Mouse (Mus musculus): ENCODE measurements around the gene Bckdhb. TPM values are rescaled to one million over a fixed set of nuclear protein-coding genes. Genes with fewer than 3 reads are reported as not detected.
"Not testable (repeated sequence)": the region's sequence is repeated elsewhere in the genome, so short reads cannot be mapped to it uniquely, and the experiment has no call there.

The Bckdhb gene
- total RNA-seq, 2 experiments from 2014 or later, result 44.5 to 46.4 TPM

DNA sequence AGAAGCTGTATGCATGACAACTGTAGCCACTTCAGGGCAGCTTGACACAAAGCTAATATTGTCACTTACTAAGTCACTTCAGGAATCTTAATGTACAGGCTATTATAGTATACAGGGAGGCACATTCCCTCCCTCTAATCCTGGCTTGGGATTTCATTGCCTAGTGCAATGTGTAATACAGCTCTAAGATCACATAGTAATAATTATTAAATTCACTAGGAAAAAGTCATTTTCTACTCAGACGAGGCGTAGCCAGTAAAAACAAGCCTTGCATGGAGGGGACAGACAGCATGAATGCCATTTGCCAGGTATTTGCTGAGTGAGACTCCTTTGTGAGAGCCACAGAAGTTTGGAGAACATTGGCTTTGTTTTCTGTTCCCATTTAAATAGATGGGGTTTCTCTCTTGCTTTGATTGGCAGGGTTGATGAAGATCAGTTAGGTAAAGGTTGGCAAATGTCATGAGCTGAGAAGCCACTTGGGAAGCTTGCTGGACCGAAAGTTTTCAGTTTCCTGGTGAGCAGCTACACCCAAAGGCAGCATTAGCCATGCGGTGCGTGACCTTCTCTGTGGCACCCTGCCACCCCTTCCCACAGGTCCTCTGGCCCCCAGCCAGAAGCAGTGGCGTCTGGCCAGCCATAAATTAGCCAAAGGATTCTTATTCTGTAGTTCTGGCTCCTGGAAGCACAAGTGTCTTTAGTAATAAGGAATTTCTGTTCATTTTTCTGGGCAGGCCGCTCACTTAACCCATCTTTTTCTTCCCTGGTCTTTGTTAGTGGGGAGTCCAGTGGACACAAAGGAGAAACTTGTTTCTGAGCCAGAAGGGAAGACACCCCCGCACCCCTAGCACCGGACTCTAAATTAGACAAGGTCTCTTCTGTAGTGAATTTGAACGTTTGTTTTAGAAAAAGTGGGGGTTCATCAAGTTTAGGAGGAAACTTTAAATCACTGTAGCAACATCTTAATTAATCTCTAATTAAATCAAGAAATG, 37.4 kb downstream of the Bckdhb start:
- peak in 1 of 2 experiments; percentile 68 for DNase-seq (ENCODE audit: low spot score in 2 of 2)

DNA sequence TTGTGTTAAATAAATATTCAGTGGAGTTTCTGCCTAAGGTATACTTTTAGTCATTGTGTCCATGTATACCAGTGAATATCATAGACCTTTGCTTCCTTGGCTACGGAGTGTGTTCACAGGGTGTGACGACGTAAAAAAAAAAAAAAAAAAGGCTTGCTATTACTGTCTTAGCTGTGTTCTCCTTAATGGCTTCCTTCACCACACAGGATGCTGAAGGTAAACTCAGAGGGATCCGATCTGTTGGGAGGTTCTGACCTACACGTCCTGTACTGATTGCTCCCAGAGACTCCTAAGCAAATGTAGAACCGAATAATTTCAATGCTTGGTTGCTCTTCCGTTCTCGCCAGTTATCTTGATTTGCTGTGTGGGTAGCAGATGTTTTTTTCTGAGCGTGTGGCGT, 38.4 kb downstream of the Bckdhb start:
- no peak for DNase-seq (ENCODE audit: low spot score in 2 of 2)

DNA sequence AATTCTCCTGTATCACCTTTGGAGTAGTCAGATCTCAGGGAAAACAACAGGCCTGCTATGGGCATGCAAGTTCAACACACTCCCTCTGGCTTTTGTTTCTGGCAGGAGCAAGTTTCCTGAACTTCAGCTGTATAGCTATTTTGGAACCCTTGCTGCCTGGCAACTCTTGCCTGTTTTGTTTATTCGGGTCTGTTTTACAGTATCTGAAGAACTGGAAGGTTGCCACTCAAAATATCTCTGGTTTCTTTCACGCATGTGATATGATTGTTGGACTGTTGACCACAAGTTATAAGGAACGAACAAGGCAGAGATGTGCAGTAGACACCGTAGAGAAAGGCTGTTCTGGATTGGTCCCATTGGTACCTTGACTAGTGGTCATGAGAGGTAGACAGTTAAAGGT, 39.4 kb downstream of the Bckdhb start:
- no peak for DNase-seq (ENCODE audit: low spot score in 2 of 2)

DNA sequence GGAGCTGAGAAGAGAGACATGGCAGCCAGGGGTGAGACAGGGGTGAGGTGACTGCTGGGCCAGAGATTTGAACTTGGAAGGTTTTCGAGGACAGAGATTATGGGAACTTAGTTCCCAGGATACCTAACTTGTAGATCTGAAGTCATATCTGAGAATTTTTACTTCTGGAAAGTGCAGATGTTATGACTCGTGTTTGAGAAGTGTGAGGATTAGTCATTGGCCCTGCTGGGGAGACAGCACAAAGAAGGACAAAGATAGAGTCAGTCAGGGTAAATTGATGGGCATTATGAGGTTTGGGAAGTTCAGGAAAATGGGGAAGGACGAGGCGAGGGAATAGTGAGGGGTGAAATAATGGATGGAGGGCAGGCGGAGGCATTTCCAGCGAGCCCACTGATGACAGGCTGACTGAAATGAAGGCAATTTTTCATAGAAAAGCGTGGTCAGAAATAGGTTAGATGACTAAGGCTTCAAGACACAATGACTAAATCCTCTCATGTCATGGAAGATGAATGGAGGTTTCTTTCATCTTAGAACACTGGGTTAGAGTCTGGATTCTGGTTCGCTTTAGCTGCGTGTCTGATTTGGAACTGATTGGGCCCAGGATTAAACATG, 42.6 kb downstream of the Bckdhb start:
- no peak for DNase-seq (ENCODE audit: low spot score in 2 of 2)

DNA sequence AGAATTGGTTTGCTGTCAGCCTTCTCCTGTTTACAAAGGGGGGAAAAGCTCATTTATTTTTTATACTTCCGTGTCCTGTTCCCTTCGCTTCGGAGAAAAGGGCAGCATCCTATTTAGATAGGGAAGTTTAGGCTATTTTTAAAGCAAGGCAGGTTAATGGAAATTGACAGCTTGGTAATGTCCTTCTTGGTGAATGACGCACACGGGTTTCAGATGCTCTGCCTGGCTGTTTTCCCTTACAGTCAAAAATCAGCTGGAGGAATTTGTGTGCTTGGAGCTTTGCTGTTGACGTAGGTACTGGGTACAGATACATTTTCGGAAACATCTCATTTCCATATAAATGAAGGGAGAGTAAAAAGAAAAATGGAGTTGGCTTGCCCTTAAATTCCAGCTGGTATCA, 44.4 kb downstream of the Bckdhb start:
- peak in 1 of 2 experiments; percentile 30 for DNase-seq (ENCODE audit: low spot score in 2 of 2)

DNA sequence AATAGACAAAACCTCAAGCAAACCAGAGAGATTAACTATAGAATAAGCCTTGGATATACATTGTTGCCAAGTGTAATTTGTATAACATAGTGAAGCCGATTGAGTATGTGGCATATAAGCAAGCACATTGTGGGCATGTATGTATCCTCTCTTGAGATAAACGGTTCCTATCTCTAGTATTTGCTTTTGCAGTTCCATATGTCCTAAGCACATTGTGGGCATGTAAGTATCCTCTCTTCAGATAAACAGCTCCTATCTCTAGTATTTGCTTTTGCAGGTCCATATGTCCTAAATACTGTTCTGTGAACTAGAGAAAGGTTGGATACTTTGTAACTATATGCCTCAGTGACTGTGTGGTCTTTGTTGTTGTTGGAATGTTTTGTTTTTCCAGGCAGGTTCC, 48.5 kb downstream of the Bckdhb start:
- DNase-seq (ENCODE audit: low spot score in 2 of 2), result no peak

DNA sequence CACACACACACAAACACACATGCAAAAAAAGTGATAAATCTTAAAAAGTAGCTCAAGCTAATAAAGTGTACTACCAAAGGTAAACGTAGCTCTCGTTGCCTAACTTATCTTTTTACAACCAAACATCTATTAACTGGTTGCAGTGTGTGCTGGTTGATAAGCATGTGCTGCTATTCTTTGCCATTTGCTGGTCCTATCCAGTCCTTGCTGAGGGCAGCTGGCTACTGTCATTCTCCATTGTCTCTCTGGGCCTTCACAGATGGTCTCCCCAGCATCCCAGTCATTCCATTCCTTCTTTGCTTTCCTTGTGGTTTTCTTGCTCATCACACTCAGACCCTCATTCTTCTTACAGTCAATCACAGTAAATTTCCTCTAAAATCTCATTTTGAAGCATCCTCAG, 50.9 kb downstream of the Bckdhb start:
- DNase-seq (ENCODE audit: low spot score in 2 of 2), result no peak

DNA sequence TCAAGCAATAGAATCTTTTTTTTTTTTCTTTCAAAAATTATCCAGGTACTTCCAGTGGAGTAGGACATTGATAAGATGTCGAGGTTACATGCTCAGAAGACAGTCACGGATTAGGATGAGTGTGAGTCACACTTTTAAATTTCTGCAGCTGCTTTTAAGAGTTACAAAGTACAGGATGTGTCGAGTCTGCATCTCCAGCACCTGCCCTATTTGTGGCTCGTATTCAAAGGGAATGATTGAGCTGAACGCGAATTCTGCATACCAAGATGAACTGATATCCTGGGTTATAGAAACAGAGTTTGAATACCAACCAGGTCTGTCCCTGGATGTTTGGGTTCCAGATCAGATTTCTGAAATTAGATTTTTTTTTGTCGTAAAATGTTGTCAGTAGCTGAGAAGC, 56.3 kb downstream of the Bckdhb start:
- DNase-seq (ENCODE audit: low spot score in 2 of 2), result no peak

DNA sequence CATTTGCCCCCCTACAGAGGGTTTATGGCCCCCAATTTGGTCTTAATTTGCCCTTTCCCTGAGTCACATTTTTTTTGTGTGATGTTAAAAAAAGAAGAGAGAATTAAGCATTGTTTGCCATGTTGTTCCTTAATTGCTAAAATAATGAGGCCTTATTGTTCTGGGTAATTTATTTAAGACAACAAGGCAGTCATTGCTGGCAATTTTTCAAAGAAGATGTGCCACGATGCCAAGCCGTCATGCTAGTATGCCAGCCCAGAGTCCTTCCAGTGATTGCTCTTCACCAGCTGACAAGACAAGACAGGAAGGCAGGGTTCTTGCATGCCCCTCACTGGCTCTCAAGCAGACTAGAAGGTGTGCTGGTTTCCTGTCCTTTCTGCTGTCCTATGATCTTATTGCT, 84.0 kb downstream of the Bckdhb start:
- DNase-seq (ENCODE audit: low spot score in 2 of 2), result no peak

DNA sequence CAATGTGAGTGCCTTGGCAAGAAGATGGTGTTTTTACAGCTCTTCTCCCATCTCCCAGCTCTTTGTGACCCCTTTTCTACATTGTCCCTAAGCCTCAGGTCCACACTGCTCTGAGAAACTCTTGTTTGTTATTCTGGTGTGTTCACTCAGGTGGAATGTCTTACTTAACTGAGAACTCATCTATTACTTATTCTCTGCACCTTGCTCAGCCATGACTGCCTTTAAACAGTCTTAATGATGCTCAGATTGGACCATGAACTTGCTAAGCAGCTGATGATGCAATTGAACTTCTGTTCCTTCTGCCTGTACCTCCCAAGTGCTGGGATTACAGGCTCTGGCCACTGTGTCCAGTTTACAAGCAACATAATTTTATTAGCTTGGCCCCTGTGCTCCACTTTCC, 86.2 kb downstream of the Bckdhb start:
- no peak for DNase-seq (ENCODE audit: low spot score in 2 of 2)

DNA sequence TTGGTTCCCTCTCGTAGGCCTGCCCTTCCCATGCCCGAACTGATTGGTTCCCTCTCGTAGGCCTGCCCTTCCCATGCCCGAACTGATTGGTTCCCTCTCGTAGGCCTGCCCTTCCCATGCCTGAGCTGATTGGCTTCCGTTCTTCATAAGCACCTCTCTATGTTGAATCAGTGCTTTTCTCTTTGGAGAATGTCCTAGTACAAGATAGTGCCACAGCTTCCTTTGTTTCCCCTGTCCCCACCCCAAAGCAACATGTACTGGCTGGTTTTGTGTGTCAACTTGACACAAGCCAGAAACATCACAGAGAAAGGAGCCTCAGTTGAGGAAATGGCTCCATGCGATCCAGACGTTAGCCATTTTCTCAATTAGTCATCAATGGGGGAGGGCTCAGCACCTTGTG, 93.2 kb downstream of the Bckdhb start:
- not testable (repeated sequence) for DNase-seq (ENCODE audit: low spot score in 2 of 2)

DNA sequence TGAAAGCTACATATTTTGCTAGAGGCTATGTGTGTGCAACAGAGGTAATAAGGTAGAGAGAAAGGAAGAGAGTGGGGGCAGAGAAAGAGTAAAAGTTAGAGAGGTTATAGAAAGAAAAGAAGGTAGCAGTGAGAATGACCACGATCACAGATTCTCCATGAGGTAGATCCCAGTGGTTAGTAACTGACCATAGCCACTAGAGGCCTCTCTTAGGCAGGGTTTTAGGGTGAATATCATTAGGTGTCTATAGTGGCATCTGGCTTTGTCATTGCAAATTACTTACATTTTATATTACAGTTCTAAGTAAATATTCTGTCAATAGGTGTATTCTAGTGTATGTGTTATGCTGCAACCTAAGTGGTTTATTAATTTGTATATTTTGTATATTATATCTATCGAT, 94.7 kb downstream of the Bckdhb start:
- peak in 1 of 2 experiments; percentile 17 for DNase-seq (ENCODE audit: low spot score in 2 of 2)

DNA sequence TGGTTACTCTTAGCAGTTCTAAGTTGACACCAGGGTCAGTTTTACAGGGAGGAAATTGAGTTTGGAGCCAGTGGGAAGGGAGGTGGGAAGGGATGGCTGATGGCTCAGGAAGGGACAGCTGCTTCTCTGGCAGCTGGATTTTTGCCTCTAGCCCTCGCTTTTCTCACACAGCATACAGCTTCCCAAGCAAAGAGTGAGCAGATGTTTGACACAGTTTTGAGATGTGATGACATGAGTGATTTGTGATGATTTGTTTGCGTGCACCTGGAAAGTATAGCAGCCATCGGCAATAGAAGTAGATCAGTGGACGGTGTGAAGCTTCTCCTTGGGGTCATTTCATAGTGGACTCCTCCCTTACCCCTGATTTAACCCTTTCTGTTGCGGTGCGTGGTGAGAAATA, 96.2 kb downstream of the Bckdhb start:
- DNase-seq (ENCODE audit: low spot score in 2 of 2), result no peak

DNA sequence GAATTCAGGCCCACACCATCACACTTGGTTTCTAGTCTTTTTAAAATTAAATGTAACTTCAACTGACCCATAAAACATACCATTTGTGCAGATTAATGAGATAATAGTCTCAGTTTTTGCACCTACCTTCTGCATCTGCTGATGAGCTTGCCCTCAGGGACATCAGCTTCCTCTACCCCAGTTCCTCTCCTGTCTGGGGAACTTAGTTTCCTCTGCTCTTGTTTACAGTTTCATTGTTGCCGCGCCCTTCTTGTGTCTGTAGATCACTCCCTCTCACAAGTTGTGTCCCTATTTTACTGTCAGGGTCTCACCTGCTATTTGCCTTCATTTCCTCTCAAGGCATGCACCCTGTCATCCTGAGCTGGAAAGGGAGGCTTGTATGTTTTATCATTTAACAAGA, 103.2 kb downstream of the Bckdhb start:
- DNase-seq (ENCODE audit: low spot score in 2 of 2), result no peak

DNA sequence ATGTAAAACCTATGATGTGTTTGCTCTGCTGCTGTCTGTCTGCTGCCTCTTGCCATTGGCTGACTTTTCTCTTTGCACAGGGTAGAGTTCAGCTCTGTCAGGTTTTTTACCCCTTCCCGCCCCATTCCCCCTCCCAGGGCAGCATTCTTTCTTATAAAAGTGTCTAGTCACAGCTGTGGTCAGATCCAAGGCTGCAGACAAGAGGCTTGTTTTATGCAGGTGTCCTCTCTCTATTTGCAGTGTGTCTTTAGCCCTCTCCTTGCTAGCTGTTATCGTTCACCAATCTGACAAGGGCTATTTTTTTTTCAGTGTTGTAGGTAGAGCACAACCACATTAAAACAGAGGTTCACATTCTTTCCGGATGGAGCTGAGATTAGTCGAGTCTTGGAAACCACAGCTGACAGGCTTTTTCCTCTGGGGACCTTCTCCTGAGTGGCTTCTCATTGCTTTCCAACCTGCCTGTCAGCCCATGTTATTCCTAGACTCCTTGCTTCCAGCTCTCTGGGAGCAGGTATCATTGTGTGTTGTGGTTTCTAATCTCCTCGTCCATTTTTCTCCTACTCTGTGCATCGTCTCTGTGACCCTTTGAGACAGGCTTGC, 105.8 kb downstream of the Bckdhb start:
- DNase-seq (ENCODE audit: low spot score in 2 of 2), result no peak

DNA sequence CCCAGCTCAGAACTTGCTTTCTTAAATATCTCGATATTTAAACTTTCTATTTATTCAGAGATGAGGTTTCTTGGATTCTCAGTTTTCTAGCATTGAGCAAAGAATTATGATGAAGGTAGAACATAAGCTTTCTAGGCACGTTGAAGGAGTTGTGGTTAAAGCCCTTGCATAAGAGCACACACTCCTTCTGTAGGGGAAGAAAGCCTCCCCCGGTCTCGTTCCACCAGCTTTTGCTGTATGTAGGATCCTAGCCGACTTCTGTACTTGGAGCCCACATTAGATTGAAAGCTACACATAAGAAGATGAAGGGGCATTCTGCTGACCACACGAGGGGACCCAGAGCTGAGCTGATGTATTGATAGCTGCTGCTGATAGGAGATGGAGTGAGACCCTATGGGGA, 106.5 kb downstream of the Bckdhb start:
- DNase-seq (ENCODE audit: low spot score in 2 of 2), result no peak

DNA sequence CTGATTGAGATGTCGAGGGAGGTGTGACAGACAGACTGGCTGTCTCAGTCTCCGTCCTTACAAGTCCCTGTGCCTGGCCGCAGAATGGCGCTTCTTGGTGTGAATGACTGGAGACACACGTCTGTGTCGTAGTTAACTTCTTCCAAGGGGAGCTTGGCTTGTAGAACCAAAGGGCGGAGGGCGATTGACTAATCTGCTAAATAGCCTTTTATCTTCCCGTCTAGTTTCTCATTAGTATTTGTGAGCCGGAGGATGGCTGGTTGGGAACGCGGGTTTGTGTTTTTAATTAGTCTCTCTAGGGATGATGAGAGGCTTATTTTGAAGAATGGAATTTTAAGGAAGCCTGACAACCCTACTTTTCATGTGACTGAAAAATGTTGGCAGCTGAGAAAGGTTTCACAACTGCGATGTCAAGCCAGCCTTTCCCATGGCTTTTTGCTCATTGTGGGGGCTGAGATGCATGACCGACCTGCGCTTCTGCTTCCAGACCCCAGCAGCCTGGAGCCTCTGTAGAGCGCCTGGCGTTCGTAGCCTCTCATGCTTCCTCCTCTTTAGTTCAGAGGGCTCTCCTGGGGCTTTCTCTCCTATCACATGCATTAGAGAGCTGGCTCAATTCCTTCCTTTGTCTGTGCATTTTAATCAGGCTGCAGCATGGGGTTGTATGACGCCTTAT, 107.9 kb downstream of the Bckdhb start:
- peak in 1 of 2 experiments; percentile 14 for DNase-seq (ENCODE audit: low spot score in 2 of 2)

DNA sequence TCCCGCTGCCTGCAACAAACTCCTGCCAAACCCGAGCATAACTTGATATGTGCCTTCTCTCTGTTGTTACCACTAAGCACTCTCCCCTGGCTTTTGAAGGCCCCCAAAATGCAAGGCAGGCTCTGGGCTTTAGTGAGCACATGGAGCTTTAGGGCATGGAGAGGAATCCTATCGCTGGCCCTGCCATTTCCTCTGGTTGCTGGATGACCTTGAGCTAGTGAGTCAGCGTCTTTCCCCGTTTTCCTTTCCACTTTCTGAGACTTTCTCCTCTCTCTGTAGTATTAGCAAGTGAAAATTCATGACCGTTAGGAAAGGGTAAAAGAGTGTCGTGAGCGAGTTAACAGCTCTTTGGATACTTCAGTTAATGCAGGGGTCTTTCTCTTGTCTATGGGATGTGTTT, 111.1 kb downstream of the Bckdhb start:
- DNase-seq (ENCODE audit: low spot score in 2 of 2), result no peak

DNA sequence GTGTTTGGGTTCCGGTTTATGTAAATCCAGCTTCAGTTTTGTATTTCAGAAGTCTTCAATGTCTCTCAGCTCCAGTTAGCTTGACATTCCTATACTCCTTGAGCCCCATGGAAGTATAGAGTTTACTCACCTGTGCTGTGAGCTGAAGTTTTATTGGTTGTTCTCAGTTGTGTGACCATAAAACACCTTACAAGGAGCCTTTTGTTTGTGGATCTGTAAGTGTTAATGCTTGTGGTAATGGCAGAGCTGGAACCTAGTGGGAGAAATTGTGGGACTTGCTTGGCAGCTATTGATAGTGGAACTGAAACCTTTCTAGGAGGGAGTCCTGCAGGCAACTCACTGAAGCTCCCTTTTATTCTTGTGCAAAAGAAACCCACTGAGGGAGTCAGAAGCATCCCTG, 112.3 kb downstream of the Bckdhb start:
- DNase-seq (ENCODE audit: low spot score in 2 of 2), result no peak

DNA sequence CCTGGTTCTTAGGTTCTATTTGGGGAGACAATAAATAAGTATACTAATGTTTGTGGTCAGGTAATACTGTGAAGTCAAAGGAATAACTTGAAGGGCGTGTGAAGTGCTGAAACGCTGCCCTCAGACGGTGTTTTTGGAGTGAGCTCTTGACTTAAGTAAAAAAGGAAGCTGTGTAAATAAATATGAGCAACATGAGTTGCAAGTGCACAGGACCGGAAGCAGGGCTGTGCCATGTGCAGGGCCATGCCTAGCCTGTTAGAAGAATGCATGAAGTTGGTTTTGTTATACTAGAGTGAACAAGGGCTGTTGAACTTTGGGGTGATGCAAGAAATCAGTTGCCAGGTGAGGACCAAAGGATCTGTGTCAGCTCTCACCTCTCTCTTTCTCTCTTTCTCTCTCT, 114.0 kb downstream of the Bckdhb start:
- no peak for DNase-seq (ENCODE audit: low spot score in 2 of 2)

DNA sequence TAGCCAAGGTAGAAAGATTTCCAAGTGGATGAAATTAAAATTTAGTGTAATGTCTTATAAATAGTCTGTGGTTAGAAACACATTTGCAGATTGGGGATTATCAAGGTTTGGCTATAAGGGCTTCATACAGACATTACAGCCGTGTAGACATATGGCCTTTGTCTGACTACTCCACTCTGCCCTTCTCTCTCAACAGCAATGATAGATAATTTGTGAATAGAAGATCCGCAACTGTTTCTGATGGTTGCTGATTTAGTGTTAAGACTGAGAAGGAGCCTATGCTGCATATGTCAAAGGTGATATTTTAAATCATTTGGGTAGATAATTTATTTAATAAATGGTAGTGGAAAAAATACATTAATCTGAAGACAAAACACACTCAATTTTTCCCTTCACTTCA, 115.4 kb downstream of the Bckdhb start:
- no peak for DNase-seq (ENCODE audit: low spot score in 2 of 2)

Data from layer of hippocampus, adult 18-20 months (tissue).